Mouse (Mus musculus) gastrocnemius, adult 2 months (tissue): ENCODE data around the gene 5031439G07Rik. TPM values are rescaled to one million over a fixed set of nuclear protein-coding genes. Genes with fewer than 3 reads are reported as not detected.

ENCODE experiments used
- DNase-seq: peaks from one replicate; pipeline ENCODE4 v3.0.0; 2022
- H3K27ac ChIP-seq: fragments of 200-600 bp; 2 replicates; pipeline ENCODE4 v1.8.1; 2022; ENCODE audit warnings: mild to moderate bottlenecking
- H3K4me3 ChIP-seq: fragments of 200-600 bp; 2 replicates; pipeline ENCODE4 v1.8.1; 2022; ENCODE audit warnings: mild to moderate bottlenecking, moderate library complexity
- CTCF ChIP-seq: fragments of 200-600 bp; IDR thresholded peaks from 2 replicates; pipeline ENCODE4 v1.8.1; 2022; ENCODE audit warnings: antibody characterized with exemption, mild to moderate bottlenecking, moderate library complexity
- intact Hi-C: fragments of 180-260 bp; cut with DNase I; formaldehyde crosslinking; loops from one replicate; pipeline ENCODE4 v1.15.1; 2025
- total RNA-seq, 2 experiments: library from RNA; stranded (reverse); gene quantifications; 2 replicates each; pipeline ENCODE4 v1.2.3; 2021

5031439G07Rik gene
- total RNA-seq, 2 experiments from 2014 or later: 67.5 to 103 TPM

DNA sequence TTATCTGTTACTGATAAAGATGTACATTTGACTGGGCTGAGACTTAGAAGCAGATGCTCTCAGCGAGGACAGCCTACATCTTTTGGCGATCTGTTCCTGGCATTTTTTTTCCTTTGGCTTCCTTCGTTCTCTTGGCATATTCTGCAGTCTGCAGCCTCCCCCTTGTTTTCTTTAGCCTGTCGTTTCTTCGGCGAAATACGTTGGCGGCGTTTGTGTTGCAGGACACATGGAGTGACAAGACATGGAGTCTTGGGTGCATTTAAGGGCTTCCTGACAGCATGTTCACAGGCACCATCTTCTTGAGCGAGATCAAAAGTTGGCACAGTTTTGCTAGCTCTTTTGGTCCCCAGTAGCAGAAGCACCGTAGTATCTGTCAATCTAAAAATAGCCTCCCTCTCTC lies 27.4 kb upstream of the 5031439G07Rik start:
- Histone ChIP-seq H3K4me3 (no peak overlapping the region), H3K27ac (no peak overlapping the region)
- DNase-seq: peak; percentile 5
- intact Hi-C loops: no loop called here
- no peak for TF ChIP-seq CTCF

DNA sequence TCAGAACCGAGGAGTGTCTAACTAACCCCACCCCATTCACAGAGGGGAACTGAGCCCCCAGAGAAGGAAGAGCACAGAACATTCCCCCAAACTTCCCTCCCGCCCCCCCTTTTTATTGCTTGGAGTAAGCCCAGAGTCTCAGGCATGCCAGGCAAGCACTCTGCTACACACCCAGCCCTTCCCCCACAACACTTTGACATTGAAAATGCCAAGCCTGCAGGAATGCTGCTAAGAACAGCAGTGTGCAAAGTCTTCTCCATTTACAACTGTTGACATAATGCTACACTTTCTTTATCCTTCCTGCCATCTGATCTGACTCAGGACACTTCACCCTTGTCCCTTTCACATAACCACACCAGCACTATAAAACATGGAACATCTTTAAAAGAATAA lies 24.3 kb upstream of the 5031439G07Rik start:
- H3K4me3 ChIP-seq: peak overlapping the region; percentile 45
- no peak for DNase-seq
- TF ChIP-seq CTCF: no peak
- intact Hi-C loops: no loop called here
- H3K27ac ChIP-seq: no peak overlapping the region

DNA sequence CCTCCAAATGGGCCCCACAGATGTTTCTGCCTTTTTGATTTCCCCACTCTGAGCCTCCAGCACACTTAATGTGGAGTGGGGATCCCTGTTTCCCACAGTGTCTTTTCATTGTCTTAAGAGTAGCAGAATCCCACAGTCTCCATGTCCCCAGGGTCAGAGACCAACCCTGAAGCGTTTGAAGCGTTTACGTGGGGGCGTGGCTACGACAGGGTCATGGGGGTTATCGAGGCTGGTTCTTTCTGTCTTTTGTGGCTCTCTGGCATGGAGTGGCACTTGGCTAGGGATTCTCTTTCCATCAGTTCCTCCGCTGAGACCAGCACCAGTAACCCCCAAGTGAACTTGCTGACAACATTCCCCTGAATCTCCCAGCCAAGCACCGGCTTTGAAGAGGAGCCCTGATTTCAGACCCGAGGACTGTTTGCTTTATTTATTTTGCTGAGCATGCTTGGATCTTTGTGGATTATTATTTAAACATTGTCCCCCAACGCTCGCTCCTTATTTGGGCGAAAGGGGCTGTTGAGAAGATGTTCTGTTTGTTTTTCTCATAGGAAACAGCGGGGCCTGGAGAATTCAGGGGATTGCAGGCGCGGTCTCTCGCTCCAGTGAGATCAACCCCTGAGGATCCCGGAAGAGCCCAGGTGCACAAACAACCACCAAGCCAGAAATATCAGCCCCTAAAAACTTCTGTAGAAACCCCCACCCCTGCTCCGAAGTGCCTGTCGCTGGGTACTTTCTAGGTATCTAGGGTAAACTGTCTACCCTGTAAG lies 23.7 kb upstream of the 5031439G07Rik start:
- intact Hi-C loops: no loop called here
- DNase-seq: no peak
- Histone ChIP-seq H3K27ac (peak overlapping the region; percentile 41), H3K4me3 (peak overlapping the region; percentile 45)
- no peak for TF ChIP-seq CTCF

DNA sequence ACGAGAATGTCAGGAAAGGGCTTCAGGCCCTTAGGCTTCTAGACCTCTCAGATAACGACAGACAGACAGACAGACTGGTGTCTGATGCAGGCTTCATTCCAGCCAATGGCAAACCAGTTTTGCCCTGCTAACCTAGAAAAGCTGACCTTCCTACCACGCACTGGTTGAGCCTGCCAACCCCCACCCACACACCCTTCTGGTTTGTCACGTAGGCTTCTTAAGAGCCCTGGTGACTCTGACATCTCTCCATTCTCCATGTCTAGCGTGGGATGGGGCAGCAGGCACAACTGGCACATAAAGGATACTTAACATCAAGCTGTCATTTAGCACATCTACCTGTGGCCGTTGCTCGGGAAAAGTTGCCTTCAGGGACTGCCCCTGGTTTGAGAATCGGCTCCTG lies 21.3 kb upstream of the 5031439G07Rik start:
- DNase-seq: no peak
- intact Hi-C loops: no loop called here
- Histone ChIP-seq H3K27ac (no peak overlapping the region), H3K4me3 (no peak overlapping the region)
- no peak for TF ChIP-seq CTCF

DNA sequence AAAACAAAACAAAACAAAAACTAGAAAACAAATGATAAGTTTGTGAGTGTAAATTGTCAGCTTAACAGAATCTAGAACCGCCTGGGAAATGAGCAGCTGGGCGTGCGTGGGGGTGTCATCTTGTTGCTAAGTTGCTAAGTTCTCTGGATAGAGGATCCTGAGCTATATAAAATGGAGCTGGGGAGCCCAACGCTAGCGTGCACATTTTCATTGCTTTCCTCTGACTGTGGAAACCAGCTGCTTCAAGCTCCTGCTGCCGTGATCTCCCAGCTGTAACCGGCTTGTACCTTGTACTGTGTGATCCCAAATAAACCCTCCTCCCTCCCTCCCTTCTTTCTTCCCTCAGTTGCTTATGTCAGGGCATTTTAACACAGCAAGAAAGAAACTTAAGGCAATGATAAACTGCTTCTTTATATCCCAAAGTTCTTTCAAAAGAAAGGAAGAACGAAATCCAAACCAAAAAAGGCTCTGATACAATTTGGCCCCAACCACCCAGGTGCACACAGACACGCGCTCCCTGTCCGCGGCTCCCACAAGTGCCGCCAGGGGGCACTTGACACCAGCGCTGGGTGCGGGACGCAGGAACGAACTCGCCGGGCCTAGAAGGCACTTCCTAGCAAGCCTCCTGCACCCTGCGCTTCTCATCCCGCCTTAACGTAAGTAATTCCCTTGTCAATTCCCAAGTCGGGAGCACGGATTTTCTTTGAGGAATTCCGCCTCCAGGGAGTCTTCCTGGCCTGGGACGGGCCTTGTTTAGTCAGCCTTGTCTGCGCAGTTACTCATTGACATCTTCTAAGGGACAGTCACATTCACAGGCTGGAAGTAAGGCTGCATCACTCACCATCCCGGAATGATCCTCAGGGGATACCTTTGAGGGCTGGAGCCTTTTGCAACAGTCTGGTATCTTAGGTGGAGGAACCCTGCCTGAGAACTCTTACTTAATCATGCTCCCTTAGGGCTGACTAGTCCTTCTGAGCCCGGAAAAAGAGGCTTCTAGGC lies 12.9 kb upstream of the 5031439G07Rik start:
- no peak; the same call in 1 of the 2 replicates for TF ChIP-seq CTCF
- no peak overlapping the region for H3K27ac ChIP-seq
- H3K4me3 ChIP-seq: no peak overlapping the region
- intact Hi-C loops: loop anchor here (1.0 to 2.0 kb wide), 3 partner anchors 36 to 73 kb away; no protein-coding TSS in a partner anchor
- peak; percentile 86 for DNase-seq

DNA sequence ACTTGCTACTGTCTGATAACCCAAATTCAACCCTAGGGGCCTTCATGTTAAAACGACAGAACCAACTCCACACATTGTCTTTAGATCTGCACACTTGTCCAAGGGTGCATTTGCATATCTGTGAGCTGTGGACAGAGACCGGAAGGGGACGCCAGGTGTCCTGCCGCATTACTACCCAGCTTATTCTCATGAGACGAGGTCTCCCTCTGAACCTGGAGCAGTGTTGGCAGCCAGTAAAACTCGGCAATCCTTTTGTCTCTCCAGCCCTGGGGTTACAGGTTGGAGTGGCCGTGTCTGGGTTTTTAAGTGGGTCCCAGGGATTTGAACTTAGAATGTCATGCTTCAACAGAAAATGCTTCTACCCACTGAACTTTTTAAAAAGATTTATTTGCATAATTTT lies 11.6 kb upstream of the 5031439G07Rik start:
- intact Hi-C loops: loop anchor here (2.0 to 5.0 kb wide), 2 partner anchors 37 to 243 kb away; no protein-coding TSS in a partner anchor
- DNase-seq: no peak
- TF ChIP-seq CTCF: no peak
- no peak overlapping the region for H3K27ac ChIP-seq
- H3K4me3 ChIP-seq: no peak overlapping the region

DNA sequence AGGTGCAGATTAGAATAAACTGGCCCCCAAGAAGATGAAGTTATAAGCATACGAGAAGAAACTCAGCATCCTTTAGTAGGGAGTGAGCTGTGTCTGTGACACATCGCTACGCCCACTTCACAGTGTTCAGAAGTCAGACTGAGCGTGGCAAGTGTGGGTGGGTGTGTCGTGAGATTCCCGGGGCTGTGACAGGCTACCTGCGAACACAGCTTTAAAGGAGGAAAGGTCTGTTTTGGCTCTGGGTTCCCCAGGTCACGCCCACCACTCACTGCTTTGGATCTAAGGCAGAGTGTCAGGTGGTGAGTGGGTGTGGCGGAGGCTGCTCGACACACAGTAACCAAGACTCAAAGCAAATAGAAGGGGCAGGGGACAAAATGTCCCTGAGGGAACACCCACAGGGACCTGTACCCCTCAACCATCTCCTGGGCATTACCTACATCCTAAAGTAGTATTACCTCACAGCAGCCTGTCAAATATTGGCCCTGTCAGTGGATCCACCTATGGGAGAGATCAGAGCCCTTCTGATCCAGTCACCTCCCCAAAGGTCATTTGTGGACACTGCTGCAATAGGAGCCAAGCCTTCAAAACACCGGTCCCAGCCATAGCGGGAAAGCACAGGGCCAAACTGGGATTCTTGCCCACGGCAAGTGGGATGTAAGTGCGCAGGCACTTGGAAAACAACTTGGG lies 9.6 kb upstream of the 5031439G07Rik start:
- no peak for TF ChIP-seq CTCF
- no peak overlapping the region for H3K27ac ChIP-seq
- intact Hi-C loops: loop anchor here (2.0 to 5.0 kb wide), 2 partner anchors 73 to 241 kb away; no protein-coding TSS in a partner anchor

DNA sequence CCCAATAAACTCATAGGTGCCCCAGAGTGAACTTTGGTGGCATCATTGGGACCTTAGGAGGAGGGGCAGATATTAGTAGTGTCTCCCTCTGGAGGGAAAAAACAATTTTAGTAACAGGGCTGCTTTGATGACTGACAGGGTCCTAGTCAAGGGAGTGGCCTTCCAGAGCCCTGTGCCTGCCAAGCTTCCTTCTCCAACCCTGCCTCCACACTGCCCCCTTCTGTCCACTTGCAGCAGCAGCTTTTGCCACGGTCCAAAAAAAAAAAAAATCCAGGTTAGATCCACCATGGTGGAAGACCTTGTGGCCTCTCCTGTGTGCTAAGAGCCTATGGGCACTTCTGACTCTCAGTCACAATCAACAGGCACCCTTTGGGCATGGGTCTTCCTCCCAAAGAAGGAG lies 7.6 kb upstream of the 5031439G07Rik start:
- Histone ChIP-seq H3K27ac (no peak overlapping the region), H3K4me3 (no peak overlapping the region)
- TF ChIP-seq CTCF: peak; percentile 82
- DNase-seq: peak; percentile 84
- intact Hi-C loops: loop anchor here (2.0 to 5.0 kb wide), 2 partner anchors 71 to 239 kb away; no protein-coding TSS in a partner anchor

More for the DNA sequence above, 9.6 kb upstream of the 5031439G07Rik start:
- H3K4me3 ChIP-seq: no peak overlapping the region
- DNase-seq: no peak

DNA sequence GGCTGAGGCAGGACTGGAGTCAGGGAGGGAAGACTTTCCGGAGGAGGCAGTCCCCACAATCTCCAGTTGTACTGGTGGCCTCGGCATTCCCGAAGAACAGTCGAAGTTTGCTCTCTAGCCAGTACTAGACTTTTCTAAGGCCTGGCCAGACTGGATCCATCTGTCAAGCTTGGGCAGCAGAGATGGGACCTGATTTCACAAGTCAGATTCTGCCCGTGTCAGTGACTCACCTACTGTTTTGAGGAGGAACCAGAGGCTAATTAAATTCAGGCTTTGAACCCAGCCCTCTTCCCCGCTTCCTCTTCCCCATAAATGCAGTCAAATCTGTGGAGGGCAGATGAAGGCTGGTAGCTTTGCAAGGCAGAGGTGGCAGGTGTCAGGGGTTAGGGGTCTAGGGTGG lies 6.7 kb upstream of the 5031439G07Rik start:
- H3K4me3 ChIP-seq: no peak overlapping the region
- intact Hi-C loops: loop anchor here (5.0 kb wide), 1 partner anchor 238 kb away; no protein-coding TSS in a partner anchor
- DNase-seq: no peak
- H3K27ac ChIP-seq: 0 out of 2 replicates have a peak overlapping the region, but pooled peaks have one; percentile 28
- TF ChIP-seq CTCF: no peak

DNA sequence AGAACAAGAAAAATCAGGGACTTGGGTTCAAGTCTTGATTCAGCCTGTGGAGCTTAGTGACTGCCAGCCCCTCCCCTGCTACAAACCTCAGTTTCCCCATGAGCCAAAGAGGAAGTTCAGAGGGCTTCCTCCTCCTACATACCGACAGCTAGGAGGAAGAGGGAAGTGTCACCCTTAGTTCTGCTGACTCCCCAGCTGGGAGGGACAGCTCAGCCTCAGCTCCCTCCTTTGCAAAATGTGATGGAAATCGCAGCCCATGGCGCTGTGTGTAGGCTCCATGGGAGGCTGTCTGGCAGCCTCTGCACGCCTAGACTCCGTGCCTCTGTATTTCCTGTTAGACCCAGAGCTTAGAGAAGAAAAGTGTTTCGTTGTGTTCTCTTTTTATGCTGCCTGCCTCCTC lies 6.1 kb upstream of the 5031439G07Rik start:
- no peak for TF ChIP-seq CTCF
- H3K27ac ChIP-seq: no peak overlapping the region
- intact Hi-C loops: loop anchor here (5.0 kb wide), 1 partner anchor 137 kb away; the partner anchor contains the start of gene Phf21b
- no peak overlapping the region for H3K4me3 ChIP-seq
- no peak for DNase-seq

DNA sequence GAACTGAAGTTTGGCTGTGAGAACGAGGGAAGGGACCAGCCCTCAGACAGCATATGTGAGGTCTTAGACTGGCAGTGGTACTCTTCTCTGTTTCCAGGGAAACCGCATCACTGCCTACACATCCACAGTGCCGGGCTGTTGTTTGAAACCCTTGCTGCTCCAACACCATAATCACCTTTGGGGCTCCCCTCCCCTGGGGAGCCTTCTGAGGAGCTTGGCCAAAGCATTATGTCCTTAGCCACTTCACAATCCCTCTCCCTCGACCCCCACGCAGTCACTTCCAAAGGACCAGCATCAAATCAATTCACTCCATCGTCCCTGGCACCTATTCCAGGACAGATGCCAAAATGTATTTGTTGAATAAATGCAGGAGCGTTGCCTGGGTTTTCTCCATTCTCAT lies 1.4 kb upstream of the 5031439G07Rik start:
- no peak for TF ChIP-seq CTCF
- Histone ChIP-seq H3K27ac (no peak overlapping the region), H3K4me3 (no peak overlapping the region)
- no peak for DNase-seq
- intact Hi-C loops: loop anchor here (5.0 to 10.0 kb wide), 3 partner anchors 67 to 795 kb away; partner anchors contain the start of genes Gm29666, Nup50, Phf21b and Samm50

DNA sequence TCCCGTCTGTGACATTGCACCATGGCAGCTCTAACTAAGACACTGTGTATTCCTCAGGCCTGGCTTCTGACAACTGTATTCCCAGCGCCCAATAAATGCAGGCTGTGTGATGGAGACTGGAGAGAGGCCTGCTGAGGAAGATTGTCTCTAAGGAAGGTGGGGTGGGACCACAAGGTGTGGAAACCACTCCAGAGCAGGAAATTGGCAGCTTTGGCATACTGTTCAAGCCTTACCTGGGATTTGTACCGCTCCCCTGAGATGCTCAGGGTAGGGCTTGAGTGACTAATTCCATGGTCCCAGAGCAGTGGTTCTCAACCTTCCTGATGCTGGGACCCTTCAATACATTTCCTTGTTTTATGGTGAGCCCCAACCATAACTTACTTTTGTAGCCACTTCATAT lies 747 bp upstream of the 5031439G07Rik start:
- DNase-seq: no peak
- Histone ChIP-seq H3K4me3 (no peak overlapping the region), H3K27ac (peak overlapping the region; percentile 95; the same call in 1 of the 2 replicates)
- TF ChIP-seq CTCF: no peak
- intact Hi-C loops: loop anchor here (5.0 to 10.0 kb wide), 2 partner anchors 67 to 794 kb away; partner anchors contain the start of genes Gm29666, Nup50 and Samm50
